Mouse (Mus musculus) layer of hippocampus, postnatal 36 days (tissue): Measurements from ENCODE around the gene Cnrip1. TPM values are rescaled to one million over a fixed set of nuclear protein-coding genes. Genes with fewer than 3 reads are reported as not detected.
A peak's percentile ranks its signal among the peaks of the same experiment; 100 is the strongest.

Source experiments
- DNase-seq, 2 experiments: peaks; one replicate each; pipeline ENCODE4 v3.0.0; 2022
- total RNA-seq, 2 experiments: library from RNA; stranded (reverse); gene quantifications; 2 replicates each; pipeline ENCODE4 v1.2.3; 2021

The Cnrip1 gene
- total RNA-seq, 2 experiments from 2014 or later: 117 to 126 TPM

- DNase-seq: peak; percentile 21 to 56
Observed at GRCm38 (mm10) chr11:17112419-17113090, 61.2 kb downstream of the Cnrip1 start.

GRCm38 (mm10) chr11:17126418-17126817 is 75.0 kb downstream of the Cnrip1 start:
- no peak for DNase-seq

Other genes starting within 250 kb of the Cnrip1 start
- gene Fbxo48, start 100.2 kb upstream of the Cnrip1 start, total RNA-seq: 1 to 10 TPM; 1.0 to 1.7 TPM
- gene Plek, start 795 bp downstream of the Cnrip1 start, total RNA-seq: 1 to 10 TPM; 4.7 to 5.7 TPM
- gene Ppp3r1, start 107.7 kb downstream of the Cnrip1 start, total RNA-seq: 1,000 to 10,000 TPM in 1 of 2 experiments, 100 to 1,000 TPM in 1; 907 to 1,012 TPM
- 10 to 100 TPM in 1 of 2 experiments, 1 to 10 TPM in 1; 9.0 to 11.4 TPM for gene Wdr92, start 130.5 kb downstream of the Cnrip1 start, total RNA-seq
- 10 to 100 TPM; 26.6 to 30.3 TPM for gene Pno1, start 160.0 kb downstream of the Cnrip1 start, total RNA-seq
- gene C1d, start 206.0 kb downstream of the Cnrip1 start, total RNA-seq: 10 to 100 TPM; 49.3 to 49.8 TPM